Mouse (Mus musculus) T-helper 17 cell (primary cell): ENCODE measurements around the gene Syap1.
"Not testable (repeated sequence)": the region's sequence is repeated elsewhere in the genome, so short reads cannot be mapped to it uniquely, and the experiment has no call there.

Source experiments
- in situ Hi-C, 2 experiments: fragments of 300-600 bp; cut with MboI, MseI; formaldehyde crosslinking; loops; 1 replicate in 1 of 2; 2 replicates in 1 of 2; pipeline ENCODE4 v1.15.1; 2025; ENCODE audit warnings: high pct_unique_total_duplicates in 2 of 2

Gene Syap1

GRCm38 (mm10) chrX:162831036-162831435 is 57.2 kb downstream of the Syap1 start:
- in situ Hi-C loops = no loop called here

DNA sequence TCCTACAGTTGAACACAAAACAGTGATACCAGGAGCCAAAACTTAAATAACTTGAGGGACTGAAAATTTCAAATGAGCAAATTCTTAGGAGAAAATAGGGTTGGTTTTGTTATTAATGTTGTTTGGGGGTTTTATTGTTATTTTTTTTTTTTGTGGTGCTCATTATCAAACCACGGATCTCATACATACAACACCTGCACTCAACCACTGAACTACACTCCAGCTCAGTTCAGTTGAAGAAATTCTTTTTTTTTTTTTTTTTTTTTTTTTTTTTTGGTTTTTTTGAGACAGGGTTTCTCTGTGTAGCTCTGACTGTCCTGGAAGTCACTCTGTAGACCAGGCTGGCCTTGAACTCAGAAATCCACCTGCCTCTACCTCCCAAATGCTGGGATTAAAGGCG is 57.9 kb downstream of the Syap1 start:
- in situ Hi-C loops = not testable (repeated sequence)

DNA sequence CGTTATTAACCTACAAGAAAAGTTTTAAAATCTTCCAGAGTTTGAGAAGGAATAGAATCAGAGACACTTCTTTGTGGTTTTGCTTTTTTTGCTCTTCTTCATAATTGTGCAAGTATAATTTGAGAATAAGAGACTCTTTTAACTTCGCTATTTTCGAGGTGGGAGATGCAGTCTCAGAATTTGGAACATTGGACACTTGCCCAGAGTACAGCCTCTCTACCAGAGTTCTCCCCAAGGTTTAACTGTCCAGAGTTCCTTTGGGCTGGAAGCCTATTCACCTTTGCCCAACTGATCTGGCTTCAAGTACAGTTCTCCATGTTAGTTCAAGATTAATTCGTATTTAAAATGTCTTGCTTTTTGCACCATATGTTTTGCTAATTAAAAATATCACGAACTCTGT is 58.5 kb downstream of the Syap1 start:
- in situ Hi-C loops = loop anchor here in 1 of 2 experiments (10.0 kb wide), 1 partner anchor 425 kb away; no protein-coding TSS in a partner anchor

- in situ Hi-C loops = loop anchor here in 1 of 2 experiments (10.0 kb wide), 1 partner anchor 426 kb away; no protein-coding TSS in a partner anchor
These were observed 59.0 kb downstream of the Syap1 start, which contains the start of gene Txlng for GRCm38 (mm10) chrX:162829203-162829708. Gene Txlng (minus strand): TSS chrX:162829454.

- in situ Hi-C loops = loop anchor here in 1 of 2 experiments (10.0 kb wide), 1 partner anchor 426 kb away; no protein-coding TSS in a partner anchor
These were observed 59.5 kb downstream of the Syap1 start for GRCm38 (mm10) chrX:162828783-162829182.

- in situ Hi-C loops = loop anchor here in 1 of 2 experiments (10.0 kb wide), 1 partner anchor 427 kb away; no protein-coding TSS in a partner anchor
These were observed 60.2 kb downstream of the Syap1 start for GRCm38 (mm10) chrX:162828016-162828415.
